Comparison of ENCODE assay signal across 8 mouse cellular contexts in genomic region chr19:61140342-61141206, GRCm38 (mm10). TPM values are rescaled to one million over a fixed set of nuclear protein-coding genes. Genes with fewer than 3 reads are reported as not detected.
DNase-seq lines count a peak whose midpoint lies in the region; ATAC-seq lines count a peak whose summit lies in the region.

Zfp950 (minus strand) TSS chr19:61140840.

- H3K36me3 ChIP-seq in intestine, embryonic 14.5 days (ENCODE audit: control insufficient read depth, insufficient read depth, low read length), result no peaks in the 10 kb centered on the region

- peak; percentile 63 to 64 for DNase-seq in adrenal gland, adult 18-20 months (ENCODE audit: low spot score in 2 of 2)
- DNase-seq in embryo, embryonic 11 days, result peak; percentile 91
- peak; percentile 87 for DNase-seq in gastrocnemius, postnatal 25 days
- DNase-seq in intestine, embryonic 14.5 days (ENCODE audit: low spot score), result peak; percentile 85
- DNase-seq in left cerebral cortex, postnatal 14 days (ENCODE audit: low spot score in 2 of 2), result peak; percentile 84 to 91
- DNase-seq in mesoderm, embryonic 11.5 days (ENCODE audit: low read depth, low spot score), result peak; percentile 91
- DNase-seq in right cerebral cortex, postnatal 36 days (ENCODE audit: low spot score in 2 of 2), result peak; percentile 81 to 93
- DNase-seq in yolk sac, embryonic 10.5 days (ENCODE audit: low spot score), result peak; percentile 90

- intact Hi-C loops in left cerebral cortex, postnatal 14 days (cut with DNase I), result no loop called here

- no peaks in the 10 kb centered on the region for H3K27me3 ChIP-seq in intestine, embryonic 14.5 days (replicated peaks; ENCODE audit: control insufficient read depth, insufficient read depth, low read length)

- peak; percentile 99 for ATAC-seq in intestine, embryonic 14.5 days (replicated peaks; ENCODE audit: low FRiP score, low TSS enrichment, low read depth)

- peak within 1 kb of the TSS; percentile 73 for H3K9ac ChIP-seq in intestine, embryonic 14.5 days (ENCODE audit: low read length)

- H3K4me1 ChIP-seq in intestine, embryonic 14.5 days (replicated peaks; ENCODE audit: control insufficient read depth, insufficient read depth, low read length), result peaks cover 10% of the 10 kb centered on the region

- peak within 1 kb of the TSS; percentile 92 for H3K4me3 ChIP-seq in intestine, embryonic 14.5 days (ENCODE audit: low read depth, low read length)

- H3K4me2 ChIP-seq in intestine, embryonic 14.5 days (ENCODE audit: low read length), result peak within 1 kb of the TSS; percentile 76

- H3K9me3 ChIP-seq in intestine, embryonic 14.5 days (ENCODE audit: control insufficient read depth, low read length), result no peaks in the 10 kb centered on the region

- 0 out of 2 replicates have a peak within 1 kb of the TSS, but pooled peaks have one; percentile 29 for H3K27ac ChIP-seq in intestine, embryonic 14.5 days (ENCODE audit: low read depth)

- 1% methylated on average over 18 of the region's 18 CpGs for WGBS in intestine, embryonic 14.5 days

RNA-seq across cellular contexts. Expression of gene Zfp950, which starts in this region (rescaled TPM):
- total RNA-seq in adrenal gland, adult 18-20 months (2021), result 10 to 100 TPM; 37.7 to 43.6 TPM
- 1 to 10 TPM; 7.0 to 8.5 TPM for total RNA-seq in gastrocnemius, postnatal 25 days (2021)
- 43.1 and 43.5 TPM in 2 replicates for polyA plus RNA-seq in intestine, embryonic 14.5 days (2014; fragmentation: Nextera tagmentation; extraction: Ambion mirVana)
- total RNA-seq in left cerebral cortex, postnatal 14 days (2021), result 10 to 100 TPM; 26.4 to 36.5 TPM

Comparison
In these comparisons a context has a peak if more than half of its experiments do, and no peak if none do; other contexts are left out.
1. Peak in every context shown above with its lines: DNase-seq, ATAC-seq, H3K4me3 ChIP-seq and H3K27ac ChIP-seq.